Mouse (Mus musculus) CH12F3 (cell line): ENCODE measurements around the gene Nsmce1.

Source experiments
- in situ Hi-C: fragments of 300-500 bp; cut with MboI; formaldehyde crosslinking; loops from 2 replicates; pipeline ENCODE4 v1.14.3; 2020; ENCODE audit warnings: low sequenced_read_pairs

Gene Nsmce1

GRCm38 (mm10) chr7:125492551-125492950 lies 1.2 kb upstream of the Nsmce1 start:
- in situ Hi-C loops: no loop called here

GRCm38 (mm10) chr7:125491760-125492159 lies 364 bp upstream of the Nsmce1 start:
- in situ Hi-C loops: no loop called here

- in situ Hi-C loops: no loop called here
These were observed 1.8 kb downstream of the Nsmce1 start for GRCm38 (mm10) chr7:125489636-125490035.

GRCm38 (mm10) chr7:125488706-125489105 lies 2.7 kb downstream of the Nsmce1 start:
- in situ Hi-C loops: no loop called here

- in situ Hi-C loops: no loop called here
These were observed 4.3 kb downstream of the Nsmce1 start for GRCm38 (mm10) chr7:125487126-125487525.

GRCm38 (mm10) chr7:125486121-125486630 lies 5.2 kb downstream of the Nsmce1 start:
- in situ Hi-C loops: no loop called here

GRCm38 (mm10) chr7:125484791-125485190 lies 6.6 kb downstream of the Nsmce1 start:
- in situ Hi-C loops: no loop called here

- in situ Hi-C loops: no loop called here
These were observed 8.5 kb downstream of the Nsmce1 start for GRCm38 (mm10) chr7:125482886-125483285.

GRCm38 (mm10) chr7:125482339-125482738 lies 9.1 kb downstream of the Nsmce1 start:
- in situ Hi-C loops: no loop called here

- in situ Hi-C loops: no loop called here
These were observed 10.9 kb downstream of the Nsmce1 start for GRCm38 (mm10) chr7:125480518-125480917.

GRCm38 (mm10) chr7:125478391-125478984 lies 12.9 kb downstream of the Nsmce1 start:
- in situ Hi-C loops: no loop called here

- in situ Hi-C loops: no loop called here
These were observed 15.7 kb downstream of the Nsmce1 start for GRCm38 (mm10) chr7:125475601-125476251.

- in situ Hi-C loops: no loop called here
These were observed 16.9 kb downstream of the Nsmce1 start for GRCm38 (mm10) chr7:125474535-125474934.

GRCm38 (mm10) chr7:125471991-125472741 lies 19.2 kb downstream of the Nsmce1 start:
- in situ Hi-C loops: no loop called here

GRCm38 (mm10) chr7:125470901-125471300 lies 20.5 kb downstream of the Nsmce1 start:
- in situ Hi-C loops: no loop called here

GRCm38 (mm10) chr7:125469937-125470336 lies 21.5 kb downstream of the Nsmce1 start:
- in situ Hi-C loops: loop anchor here (5.0 kb wide), 1 partner anchor 102 kb away; no protein-coding TSS in a partner anchor

- in situ Hi-C loops: no loop called here
These were observed 29.2 kb downstream of the Nsmce1 start for GRCm38 (mm10) chr7:125462200-125462599.

- in situ Hi-C loops: no loop called here
These were observed 37.7 kb downstream of the Nsmce1 start for GRCm38 (mm10) chr7:125453671-125454070.

- in situ Hi-C loops: no loop called here
These were observed 40.3 kb downstream of the Nsmce1 start for GRCm38 (mm10) chr7:125451078-125451477.

- in situ Hi-C loops: no loop called here
These were observed 40.7 kb downstream of the Nsmce1 start for GRCm38 (mm10) chr7:125450678-125451077.
